Mouse (Mus musculus) embryonic facial prominence, embryonic 14.5 days (tissue): Measurements from ENCODE around the gene Cd3eap. TPM values are rescaled to one million over a fixed set of nuclear protein-coding genes. Genes with fewer than 3 reads are reported as not detected.

Experiments used
- ATAC-seq: fragments of 200-750 bp; cut with Nextera tagmentation; 2 replicates; pipeline ENCODE4 v1.8.0; 2017; ENCODE audit warnings: low read depth, moderate number of reproducible peaks, moderate TSS enrichment
- DNase-seq: peaks from one replicate; pipeline ENCODE4 v3.0.0-alpha.2; 2015; ENCODE audit warnings: low spot score
- H3K27ac ChIP-seq: fragments of 300-500 bp; sonication (generic); replicated peaks from 2 replicates; pipeline ENCODE4 v1.5.1; 2014; ENCODE audit warnings: low read depth, mild to moderate bottlenecking, low read length, moderate library complexity
- H3K27me3 ChIP-seq: fragments of 300-500 bp; sonication (generic); replicated peaks from 2 replicates; pipeline ENCODE4 v1.6.1; 2014; ENCODE audit warnings: low read length; ENCODE audit not compliant: control insufficient read depth, insufficient read depth
- H3K36me3 ChIP-seq: fragments of 300-500 bp; sonication (generic); 2 replicates; pipeline ENCODE4 v1.6.1; 2014; ENCODE audit warnings: low read length, mixed read lengths; ENCODE audit not compliant: control insufficient read depth, insufficient read depth
- H3K4me1 ChIP-seq: fragments of 300-500 bp; sonication (generic); 2 replicates; pipeline ENCODE4 v1.6.1; 2014; ENCODE audit warnings: antibody characterized with exemption, low read length; ENCODE audit not compliant: control insufficient read depth, insufficient read depth
- H3K4me2 ChIP-seq: fragments of 300-500 bp; sonication (generic); 2 replicates; pipeline ENCODE4 v1.6.1; 2014; ENCODE audit warnings: low read depth, mild to moderate bottlenecking, low read length, moderate library complexity, mixed read lengths
- H3K4me3 ChIP-seq: fragments of 300-500 bp; sonication (generic); 2 replicates; pipeline ENCODE4 v1.5.1; 2014; ENCODE audit warnings: low read depth, mild to moderate bottlenecking, low read length
- H3K9ac ChIP-seq: fragments of 300-500 bp; sonication (generic); 2 replicates; pipeline ENCODE4 v1.6.1; 2014; ENCODE audit warnings: low read depth, mild to moderate bottlenecking, low read length, moderate library complexity, mixed read lengths
- H3K9me3 ChIP-seq: fragments of 300-500 bp; sonication (generic); 2 replicates; pipeline ENCODE4 v1.6.1; 2016; ENCODE audit warnings: low read length; ENCODE audit not compliant: control insufficient read depth
- WGBS: fragments of 180-500 bp; shearing (Covaris S2); extraction: QIAGEN DNeasy Blood & Tissue Kit; methylation state at CpG from one replicate; pipeline ENCODE4 v1.1.7; 2014; 5-methylcytosine and 5-hydroxymethylcytosine counted together
- polyA plus RNA-seq: library from polyadenylated mRNA; unstranded; fragments of >200 nt; fragmentation: Nextera tagmentation; extraction: Ambion mirVana; gene quantifications from 2 replicates; pipeline ENCODE4 v1.2.1, GENCODE M21; 2014

Gene Cd3eap
- 18.8 and 21.6 TPM in 2 replicates for polyA plus RNA-seq

DNA sequence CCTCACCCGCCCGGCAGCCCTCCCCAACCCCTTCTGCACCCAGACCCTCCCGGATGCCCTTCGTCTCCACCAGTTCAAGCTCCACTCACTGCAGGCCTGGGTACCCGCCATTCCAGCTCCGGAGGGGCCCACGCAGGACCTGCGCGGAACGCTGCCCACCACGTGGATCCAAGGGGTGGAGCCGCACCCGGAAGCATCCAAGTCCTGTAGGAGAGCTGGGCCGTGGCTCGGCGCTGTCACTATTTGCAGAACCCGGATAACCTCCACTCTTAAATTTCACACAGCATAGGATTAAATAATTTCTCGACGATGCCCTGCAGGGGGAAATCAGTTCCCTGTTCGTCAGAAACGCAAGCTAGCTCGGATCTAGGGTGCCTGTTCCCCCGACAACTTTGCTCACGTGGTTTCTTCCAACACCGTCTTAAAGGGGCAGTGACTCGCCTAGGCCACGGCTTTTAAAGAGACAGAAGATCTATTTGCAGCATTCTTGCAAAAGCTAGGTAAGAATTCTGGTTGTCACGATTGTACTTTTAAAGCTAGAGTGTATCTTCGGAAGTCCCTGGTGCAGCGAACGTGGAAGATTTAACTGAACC, at the start of gene Cd3eap, which contains the start of gene Ppp1r13l:
Gene Cd3eap, minus strand, starts transcription at position 185 of the 593 bp plus-strand sequence.
Gene Ppp1r13l, plus strand, starts transcription at position 451 of the 593 bp plus-strand sequence.
- Histone ChIP-seq H3K27me3 (no peaks in the 10 kb centered on the region), H3K4me1 (peaks cover 8% of the 10 kb centered on the region; the same call in 1 of the 2 replicates), H3K27ac (peak within 1 kb of the TSS; percentile 75), H3K9me3 (no peaks in the 10 kb centered on the region), H3K36me3 (peaks cover 23% of the 10 kb centered on the region), H3K9ac (peak within 1 kb of the TSS; percentile 75), H3K4me2 (peak within 1 kb of the TSS; percentile 91), H3K4me3 (peak within 1 kb of the TSS; percentile 72)
- WGBS, result under 1% methylated on average over 29 of the region's 31 CpGs
- peak; percentile 75 for ATAC-seq
- peak; percentile 94 for DNase-seq

DNA sequence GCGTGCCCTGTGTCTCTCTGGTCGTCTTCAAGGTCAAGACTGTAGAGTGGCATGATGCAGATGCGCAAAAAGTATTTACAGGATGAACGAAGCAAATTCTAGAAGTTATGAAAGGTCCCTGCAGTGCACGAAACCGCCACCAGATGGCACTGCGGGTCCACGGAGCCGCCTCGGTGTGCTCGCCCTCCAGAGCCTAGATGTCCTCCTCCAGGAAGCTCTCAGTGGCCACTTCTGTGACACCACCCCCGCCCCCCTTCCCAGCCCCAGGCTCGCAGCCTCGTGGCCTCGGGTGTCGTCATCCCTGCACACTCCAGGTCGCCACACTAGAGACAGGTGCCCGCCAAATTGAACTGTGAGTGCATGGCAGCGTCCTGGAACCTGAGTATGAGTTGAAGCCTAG, 46.1 kb upstream of the Cd3eap start:
- Histone ChIP-seq H3K4me3 (no peak overlapping the region), H3K27ac (no peak overlapping the region), H3K4me1 (no peaks in the 10 kb centered on the region; the same call in 1 of the 2 replicates), H3K36me3 (no peaks in the 10 kb centered on the region), H3K9me3 (peaks cover 7% of the 10 kb centered on the region; the same call in 1 of the 2 replicates), H3K4me2 (peak overlapping the region; percentile 49), H3K27me3 (peaks cover 38% of the 10 kb centered on the region), H3K9ac (peak overlapping the region; percentile 14; the same call in 1 of the 2 replicates)
- DNase-seq (peak; percentile 61), ATAC-seq (0 out of 2 replicates have a peak, but pooled peaks have one; percentile 20)
- WGBS, result 3% methylated on average over 18 of the region's 19 CpGs

DNA sequence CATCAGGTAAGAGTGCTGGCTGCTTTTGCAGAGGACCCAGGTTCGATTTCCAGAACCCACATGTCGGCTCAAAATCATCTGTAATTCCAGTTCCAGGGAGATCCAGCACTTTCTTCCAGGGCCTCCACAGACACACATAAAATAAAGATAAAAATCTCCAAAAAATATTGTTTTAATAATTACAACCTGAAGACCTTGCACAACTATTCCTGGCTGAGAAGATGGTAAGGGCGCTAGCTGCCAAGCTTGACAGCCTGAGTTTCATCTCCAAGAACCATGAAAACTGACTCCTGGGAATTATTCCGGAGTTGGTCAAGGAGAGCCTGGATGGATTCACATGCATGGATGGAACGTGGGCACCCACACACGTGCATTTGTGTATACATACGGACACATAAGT, 45.2 kb upstream of the Cd3eap start, which contains the start of gene Ckm:
Gene Ckm, plus strand, starts transcription at position 301 of the 400 bp plus-strand sequence.
- H3K4me2 ChIP-seq, result peak within 1 kb of the TSS; percentile 95
- peaks cover 4% of the 10 kb centered on the region; the same call in 1 of the 2 replicates for H3K4me1 ChIP-seq
- H3K27me3 ChIP-seq, result peaks cover 45% of the 10 kb centered on the region
- H3K9me3 ChIP-seq, result peaks cover 7% of the 10 kb centered on the region; the same call in 1 of the 2 replicates
- H3K9ac ChIP-seq, result peak within 1 kb of the TSS; percentile 60
- DNase-seq, result no peak
- ATAC-seq, result no peak
- WGBS, result 51% methylated on average over 7 of the region's 7 CpGs
- no peaks in the 10 kb centered on the region for H3K36me3 ChIP-seq
- H3K4me3 ChIP-seq, result peak within 1 kb of the TSS; percentile 58
- no peak within 1 kb of the TSS for H3K27ac ChIP-seq

DNA sequence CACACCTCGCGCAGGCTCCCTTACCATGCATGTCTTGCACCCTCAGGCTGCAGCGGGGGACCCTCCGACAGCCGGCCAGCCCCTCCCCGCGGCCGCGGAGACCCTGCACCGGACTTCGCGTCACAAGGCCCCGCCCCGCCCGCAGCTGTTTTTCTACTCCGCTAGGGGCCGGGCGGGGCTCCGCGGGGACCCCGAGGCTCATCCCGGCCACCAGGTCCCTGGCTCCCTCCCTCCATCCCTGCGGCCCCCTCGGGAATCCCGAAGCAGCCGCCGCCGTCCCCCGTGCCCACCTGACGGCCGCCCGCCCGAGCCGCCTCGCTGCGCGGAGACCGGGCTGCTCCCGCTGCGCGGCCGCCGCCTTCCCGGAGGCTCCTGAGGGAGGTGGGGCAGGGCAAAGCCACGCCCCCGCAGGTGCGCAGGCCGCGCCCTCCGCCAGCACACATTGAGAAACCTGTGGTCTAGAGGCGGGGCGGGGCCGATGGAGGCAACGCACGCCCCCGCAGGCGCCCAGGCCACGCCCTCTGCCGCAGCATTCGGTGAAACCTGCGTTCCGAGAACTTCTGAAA, 44.5 kb upstream of the Cd3eap start, which contains the start of gene Klc3:
Gene Klc3, minus strand, starts transcription at position 374 of the 566 bp plus-strand sequence.
- Histone ChIP-seq H3K27ac (no peak within 1 kb of the TSS), H3K9ac (peak within 1 kb of the TSS; percentile 60), H3K36me3 (no peaks in the 10 kb centered on the region), H3K27me3 (peaks cover 49% of the 10 kb centered on the region), H3K4me3 (peak within 1 kb of the TSS; percentile 58), H3K4me1 (peaks cover 5% of the 10 kb centered on the region; the same call in 1 of the 2 replicates), H3K9me3 (peaks cover 7% of the 10 kb centered on the region; the same call in 1 of the 2 replicates), H3K4me2 (peak within 1 kb of the TSS; percentile 95)
- WGBS, result 1% methylated on average over 38 of the region's 62 CpGs
- ATAC-seq, result peak; percentile 66
- peak; percentile 87 for DNase-seq

DNA sequence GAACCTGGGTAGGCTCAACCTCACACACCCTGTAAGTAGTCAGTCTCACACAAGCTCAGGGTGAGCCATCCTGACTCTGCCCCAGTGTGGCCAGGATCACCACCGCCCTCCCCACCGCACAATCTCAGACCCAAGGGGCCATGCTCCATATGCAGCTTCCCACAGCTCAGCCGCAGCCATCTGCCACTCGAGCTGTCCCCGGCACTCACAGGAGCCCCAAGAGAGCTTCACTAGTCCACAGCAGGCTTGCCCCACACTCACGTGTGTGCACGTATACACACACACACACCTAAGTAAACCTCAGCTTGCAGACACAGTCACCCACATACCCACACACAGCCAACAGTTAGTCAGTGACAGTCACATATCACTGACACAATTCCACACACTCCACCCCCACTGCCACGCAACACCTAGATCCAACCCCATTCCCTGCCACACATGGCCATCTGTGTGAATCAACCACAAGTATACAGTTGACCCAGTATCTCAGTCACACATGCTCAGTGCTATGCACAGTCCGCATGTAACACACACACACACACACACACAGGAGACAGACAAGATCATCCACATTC, 43.3 kb upstream of the Cd3eap start:
- Histone ChIP-seq H3K4me2 (no peak overlapping the region), H3K4me3 (no peak overlapping the region), H3K9ac (no peak overlapping the region), H3K36me3 (no peaks in the 10 kb centered on the region), H3K27me3 (peaks cover 49% of the 10 kb centered on the region), H3K27ac (no peak overlapping the region), H3K4me1 (peaks cover 5% of the 10 kb centered on the region; the same call in 1 of the 2 replicates), H3K9me3 (peaks cover 7% of the 10 kb centered on the region; the same call in 1 of the 2 replicates)
- ATAC-seq, result no peak
- DNase-seq, result no peak
- WGBS, result 79% methylated on average over 8 of the region's 9 CpGs

DNA sequence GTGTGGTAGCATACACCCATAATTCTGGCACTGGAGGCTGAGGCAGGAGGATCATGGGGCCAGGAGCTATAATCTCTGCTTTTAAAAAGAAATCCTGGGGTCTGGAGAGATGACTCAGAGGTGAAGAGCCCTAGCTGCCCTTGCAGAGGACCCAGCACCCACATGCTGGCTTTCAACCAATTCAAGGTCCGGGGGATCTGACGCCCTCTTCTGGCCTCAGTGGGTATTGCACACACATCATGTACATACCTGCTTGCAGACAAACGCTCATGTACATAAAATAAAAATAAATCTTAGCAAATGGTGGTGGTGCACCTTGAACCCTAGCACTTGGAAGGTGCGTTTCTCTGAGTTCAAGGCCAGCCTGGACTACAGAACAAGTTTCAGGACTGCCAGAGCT, 41.7 kb upstream of the Cd3eap start:
- Histone ChIP-seq H3K27ac (no peak overlapping the region), H3K9me3 (peaks cover 7% of the 10 kb centered on the region; the same call in 1 of the 2 replicates), H3K27me3 (peaks cover 49% of the 10 kb centered on the region), H3K4me2 (no peak overlapping the region), H3K9ac (no peak overlapping the region), H3K4me1 (peaks cover 5% of the 10 kb centered on the region; the same call in 1 of the 2 replicates), H3K4me3 (no peak overlapping the region), H3K36me3 (peaks cover 1% of the 10 kb centered on the region; the same call in 1 of the 2 replicates)
- ATAC-seq (no peak), DNase-seq (no peak)
- WGBS, result 84% methylated on average over 4 of the region's 4 CpGs

DNA sequence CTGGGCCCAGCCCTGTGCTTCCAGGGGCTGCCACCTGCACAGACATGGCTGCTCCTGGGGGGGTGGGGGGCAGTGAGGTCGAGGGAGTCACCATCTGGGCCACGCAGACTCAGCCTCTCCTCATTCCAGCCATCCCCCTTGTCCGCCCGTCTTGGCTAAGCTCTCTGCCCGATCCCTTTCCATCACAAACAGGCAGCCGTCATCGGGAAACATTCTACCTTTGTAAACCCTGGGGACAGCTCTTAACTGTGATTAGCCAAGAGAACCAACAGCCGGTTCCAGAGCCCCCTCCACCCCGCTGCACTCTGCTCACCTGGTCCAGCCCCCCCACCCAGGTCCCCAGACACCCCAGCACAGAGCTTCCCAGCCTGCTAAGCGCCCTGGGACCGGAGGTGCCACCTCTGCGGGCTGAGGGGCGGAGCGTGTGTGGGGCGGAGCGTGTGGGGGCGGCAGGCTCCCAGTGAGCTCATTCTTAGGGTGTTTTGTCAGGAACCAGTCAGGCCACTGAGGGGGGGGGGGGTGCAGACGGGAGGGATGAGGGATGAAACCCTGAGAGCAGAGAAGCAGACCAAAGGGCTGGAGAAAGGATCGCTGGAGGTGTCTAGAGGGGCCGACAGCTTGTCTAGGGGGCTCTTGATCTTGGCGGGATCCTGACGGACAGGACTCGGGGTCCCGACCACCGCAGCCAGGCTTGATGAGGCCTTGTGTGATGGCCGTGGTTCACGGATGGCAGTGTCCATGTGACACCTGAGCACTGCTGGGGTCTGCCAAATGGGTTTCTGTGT, 40.4 kb upstream of the Cd3eap start:
- peaks cover 7% of the 10 kb centered on the region; the same call in 1 of the 2 replicates for H3K9me3 ChIP-seq
- H3K36me3 ChIP-seq, result peaks cover 14% of the 10 kb centered on the region
- DNase-seq (peak; percentile 72), ATAC-seq (peak; percentile 72)
- peak overlapping the region; percentile 55 for H3K9ac ChIP-seq
- peaks cover 43% of the 10 kb centered on the region for H3K27me3 ChIP-seq
- peak overlapping the region; percentile 28 for H3K4me3 ChIP-seq
- peaks cover 5% of the 10 kb centered on the region; the same call in 1 of the 2 replicates for H3K4me1 ChIP-seq
- 3% methylated on average over 26 of the region's 27 CpGs for WGBS
- H3K27ac ChIP-seq, result peak overlapping the region; percentile 55
- peak overlapping the region; percentile 55 for H3K4me2 ChIP-seq

DNA sequence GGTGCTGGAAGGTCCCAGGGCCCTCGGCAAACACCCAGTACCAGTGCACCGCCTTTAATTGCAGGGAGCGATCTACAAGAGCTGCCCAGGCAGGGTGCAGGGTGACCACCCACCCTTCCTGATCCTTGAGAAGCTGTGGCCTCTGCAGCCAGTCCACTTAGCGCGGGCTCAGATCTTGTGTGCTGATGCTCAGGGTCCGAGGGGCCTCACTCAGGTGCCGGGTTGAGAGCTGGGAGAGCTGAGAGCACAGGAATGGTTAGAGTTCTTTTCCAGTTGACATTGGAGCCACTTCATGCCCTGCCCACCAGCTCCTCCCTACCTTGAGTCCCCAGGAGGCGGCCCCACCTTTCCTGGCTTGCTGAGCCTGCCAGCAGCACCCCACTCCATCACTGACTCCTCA, 35.2 kb upstream of the Cd3eap start:
- Histone ChIP-seq H3K36me3 (peaks cover 66% of the 10 kb centered on the region), H3K4me2 (no peak overlapping the region), H3K9me3 (no peaks in the 10 kb centered on the region), H3K9ac (no peak overlapping the region), H3K27me3 (peaks cover 4% of the 10 kb centered on the region; the same call in 1 of the 2 replicates), H3K4me3 (no peak overlapping the region), H3K4me1 (peaks cover 2% of the 10 kb centered on the region; the same call in 1 of the 2 replicates), H3K27ac (no peak overlapping the region)
- no peak for ATAC-seq
- WGBS, result 85% methylated on average over 6 of the region's 8 CpGs
- no peak for DNase-seq
